Mouse (Mus musculus): ENCODE data around the gene Hax1. TPM values are rescaled to one million over a fixed set of nuclear protein-coding genes. Genes with fewer than 3 reads are reported as not detected.
A peak's percentile ranks its signal among the peaks of the same experiment; 100 is the strongest.

Hax1 gene
- polyA plus RNA-seq, 1 experiment from 2014 or later = 148 TPM

DNA sequence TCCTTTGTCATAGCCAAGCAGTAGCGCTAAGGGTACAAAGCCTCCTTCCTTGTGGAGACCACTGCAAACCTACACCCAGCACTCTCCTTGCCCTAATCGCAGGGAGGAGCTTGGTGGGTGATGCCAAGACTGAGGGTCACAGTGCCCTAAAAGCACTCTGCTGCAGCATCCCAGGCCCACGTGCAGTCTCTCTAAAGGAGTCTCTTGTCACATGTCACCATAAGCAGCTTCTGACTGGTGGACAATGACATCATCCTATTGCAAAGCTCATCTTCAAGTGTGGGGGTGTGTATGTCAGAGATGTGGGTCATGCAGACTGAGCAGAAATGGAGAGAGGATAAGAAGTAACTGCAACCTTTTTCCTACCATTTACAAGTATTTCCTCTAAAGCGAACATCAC is 39.1 kb downstream of the Hax1 start:
- Histone ChIP-seq H3K4me2 (replicated peaks) (peak overlapping the region; percentile 97), H3K27me3 (no peaks in the 10 kb centered on the region), H3K4me1 (replicated peaks) (peaks cover 48% of the 10 kb centered on the region), H3K9me3 (no peaks in the 10 kb centered on the region), H3K4me3 (replicated peaks) (peak overlapping the region; percentile 93), H3K27ac (0 out of 2 replicates have a peak overlapping the region, but pooled peaks have one; percentile 36), H3K9ac (replicated peaks) (peak overlapping the region; percentile 97), H3K36me3 (peaks cover 41% of the 10 kb centered on the region)
- no peak for ATAC-seq
- 68% methylated on average over 4 of the region's 4 CpGs for WGBS

DNA sequence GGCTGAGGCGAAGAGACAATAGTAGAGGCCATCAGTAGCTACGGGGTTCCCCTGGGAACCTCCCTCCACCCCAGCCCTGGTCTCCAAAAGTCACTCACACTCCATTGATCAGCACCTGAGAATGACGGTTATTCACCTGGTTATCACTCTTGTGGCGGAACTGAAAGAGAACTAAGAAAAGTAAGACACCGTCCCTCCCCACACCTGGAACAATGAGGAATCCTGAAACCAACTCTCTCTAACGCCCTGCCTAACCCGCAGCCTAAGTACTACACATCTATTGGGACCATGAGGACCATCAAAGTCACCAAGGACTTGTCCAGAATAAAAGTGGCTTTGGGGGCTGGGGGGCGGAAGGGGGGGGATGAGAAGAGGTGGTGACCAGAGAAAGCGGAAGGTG is 40.7 kb downstream of the Hax1 start:
- H3K4me2 ChIP-seq (replicated peaks) = no peak overlapping the region
- H3K9ac ChIP-seq (replicated peaks) = no peak overlapping the region
- no peak overlapping the region for H3K4me3 ChIP-seq (replicated peaks)
- peaks cover 56% of the 10 kb centered on the region for H3K36me3 ChIP-seq
- no peaks in the 10 kb centered on the region for H3K9me3 ChIP-seq
- WGBS = 95% methylated on average over 9 of the region's 9 CpGs
- ATAC-seq = no peak
- no peaks in the 10 kb centered on the region for H3K27me3 ChIP-seq
- no peak overlapping the region for H3K27ac ChIP-seq
- peaks cover 41% of the 10 kb centered on the region for H3K4me1 ChIP-seq (replicated peaks)

DNA sequence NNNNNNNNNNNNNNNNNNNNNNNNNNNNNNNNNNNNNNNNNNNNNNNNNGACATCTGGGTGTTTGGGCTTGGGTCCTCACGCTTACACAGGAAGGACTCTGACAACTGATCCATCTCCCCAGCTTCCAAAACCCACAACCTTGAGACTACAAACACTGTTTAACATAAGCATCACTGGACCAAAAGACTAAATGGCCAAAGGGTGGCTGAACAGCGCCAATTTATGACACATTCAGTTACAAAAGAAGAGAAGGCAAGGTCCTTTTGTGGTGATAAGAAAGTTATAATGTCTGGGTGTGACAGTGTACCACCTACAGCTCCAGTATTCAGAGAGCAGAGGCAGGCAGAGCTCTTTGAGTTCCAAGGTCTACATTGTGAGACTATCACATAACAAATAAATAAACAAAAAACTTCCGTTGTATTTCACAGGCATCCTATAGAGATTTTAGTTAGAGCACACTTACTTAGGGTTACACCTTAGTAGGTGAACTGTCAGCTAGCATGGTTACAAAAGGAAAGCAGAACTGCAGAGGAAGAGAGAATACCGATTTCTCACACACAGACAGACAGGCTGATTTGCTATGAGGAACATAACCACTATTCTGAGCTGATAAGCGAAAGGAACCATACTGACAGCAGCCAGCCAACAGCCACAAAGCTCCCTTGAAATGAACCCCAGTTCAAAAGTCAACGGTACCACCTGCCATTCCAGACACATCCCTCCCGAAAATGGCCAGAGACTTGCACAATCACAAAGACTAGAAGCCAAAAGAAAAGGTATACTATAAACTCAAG is 42.2 kb downstream of the Hax1 start:
- Histone ChIP-seq H3K36me3 (peaks cover 71% of the 10 kb centered on the region), H3K27ac (no peak overlapping the region), H3K9ac (replicated peaks) (no peak overlapping the region), H3K4me1 (replicated peaks) (peaks cover 30% of the 10 kb centered on the region), H3K4me2 (replicated peaks) (no peak overlapping the region), H3K9me3 (no peaks in the 10 kb centered on the region), H3K4me3 (replicated peaks) (no peak overlapping the region), H3K27me3 (no peaks in the 10 kb centered on the region)
- 97% methylated on average over 7 of the region's 7 CpGs for WGBS
- no peak for ATAC-seq

DNA sequence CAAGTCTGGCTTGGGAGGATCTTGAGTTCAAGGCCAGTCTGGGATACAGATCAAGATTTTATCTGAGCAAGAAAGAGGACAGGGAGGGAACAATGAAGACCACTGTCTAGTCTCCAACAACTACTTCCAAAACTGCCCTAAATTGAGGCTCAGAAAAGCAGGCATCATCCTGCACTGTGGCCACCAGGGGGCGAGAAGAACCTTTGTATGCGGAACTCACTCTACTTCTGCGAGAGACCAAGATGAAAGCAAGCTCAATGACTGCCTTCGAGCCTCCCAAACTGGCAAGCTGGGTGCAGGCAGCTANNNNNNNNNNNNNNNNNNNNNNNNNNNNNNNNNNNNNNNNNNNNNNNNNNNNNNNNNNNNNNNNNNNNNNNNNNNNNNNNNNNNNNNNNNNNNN is 45.2 kb downstream of the Hax1 start:
- ATAC-seq = no peak
- H3K36me3 ChIP-seq = peaks cover 95% of the 10 kb centered on the region
- H3K27ac ChIP-seq = no peak overlapping the region
- no peak overlapping the region for H3K4me3 ChIP-seq (replicated peaks)
- no peaks in the 10 kb centered on the region for H3K9me3 ChIP-seq
- peaks cover under 1% of the 10 kb centered on the region; the same call in 1 of the 2 replicates for H3K4me1 ChIP-seq (replicated peaks)
- H3K9ac ChIP-seq (replicated peaks) = no peak overlapping the region
- H3K27me3 ChIP-seq = no peaks in the 10 kb centered on the region
- H3K4me2 ChIP-seq (replicated peaks) = no peak overlapping the region
- WGBS = 5% methylated on average over 4 of the region's 4 CpGs

DNA sequence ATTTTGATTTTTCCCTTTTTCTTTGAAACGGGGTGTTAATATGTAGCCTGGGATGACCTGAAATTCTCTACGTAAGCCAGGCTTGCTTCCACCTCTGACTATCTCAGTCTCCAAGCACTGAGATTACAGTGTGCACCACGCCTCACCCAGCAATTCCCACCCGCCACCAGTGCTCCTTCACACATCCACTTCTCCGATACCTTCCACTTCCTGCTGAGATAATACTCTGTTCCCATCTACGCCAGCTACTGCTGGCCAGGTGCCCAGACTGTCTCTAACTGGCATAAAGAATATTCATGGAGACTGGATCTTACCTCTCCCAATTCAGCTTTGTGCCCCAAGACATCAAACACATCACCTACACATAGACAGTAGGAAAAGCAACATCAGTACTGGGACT is 49.9 kb downstream of the Hax1 start:
- Histone ChIP-seq H3K27me3 (no peaks in the 10 kb centered on the region), H3K27ac (no peak overlapping the region), H3K4me2 (replicated peaks) (no peak overlapping the region), H3K36me3 (peaks cover 99% of the 10 kb centered on the region), H3K4me3 (replicated peaks) (no peak overlapping the region), H3K4me1 (replicated peaks) (no peaks in the 10 kb centered on the region), H3K9ac (replicated peaks) (no peak overlapping the region), H3K9me3 (no peaks in the 10 kb centered on the region)
- no peak for ATAC-seq
- 97% methylated on average over 6 of the region's 6 CpGs for WGBS

DNA sequence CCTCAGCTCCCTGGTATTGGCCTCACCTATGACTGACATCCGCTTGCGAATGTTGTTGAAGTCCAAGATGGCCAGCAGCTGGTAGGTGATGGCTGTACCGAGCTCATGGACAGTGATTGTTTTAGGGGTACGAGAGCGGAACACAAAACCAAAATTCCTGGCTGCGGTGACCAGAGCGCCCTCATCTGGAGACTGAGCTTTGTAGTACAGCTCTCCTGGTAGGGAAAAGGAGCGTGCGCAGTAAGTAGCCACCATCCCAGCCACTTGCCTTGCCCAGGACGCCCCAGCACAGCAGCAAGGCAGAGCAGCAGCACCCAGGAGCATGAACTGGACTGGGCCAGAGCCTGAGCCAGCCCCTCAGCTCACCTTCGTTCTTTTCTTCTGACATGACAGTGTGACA is 50.6 kb downstream of the Hax1 start:
- WGBS = 90% methylated on average over 11 of the region's 11 CpGs
- Histone ChIP-seq H3K4me2 (replicated peaks) (no peak overlapping the region), H3K4me3 (replicated peaks) (no peak overlapping the region), H3K27me3 (no peaks in the 10 kb centered on the region), H3K36me3 (peaks cover 100% of the 10 kb centered on the region), H3K4me1 (replicated peaks) (no peaks in the 10 kb centered on the region), H3K9ac (replicated peaks) (no peak overlapping the region), H3K27ac (no peak overlapping the region), H3K9me3 (no peaks in the 10 kb centered on the region)
- ATAC-seq = no peak

Small RNAs within 50 kb of the gene (microRNA-seq; reads per million reads assigned to microRNA genes)
- gene Mir7669 = 0.62 reads per million

Other genes starting within 250 kb of the Hax1 start
- 31.8 and 32.3 TPM in 2 replicates for gene Chrnb2, start 234.1 kb downstream of the Hax1 start, polyA plus RNA-seq (2015; fragmentation: Nextera tagmentation; extraction: Ambion mirVana)
- gene Ube2q1, start 225.2 kb downstream of the Hax1 start, polyA plus RNA-seq (2015; fragmentation: Nextera tagmentation; extraction: Ambion mirVana) = 13.4 and 15.8 TPM in 2 replicates
- 1.1 and 1.6 TPM in 2 replicates for gene She, start 167.4 kb downstream of the Hax1 start, polyA plus RNA-seq (2015; fragmentation: Nextera tagmentation; extraction: Ambion mirVana)
- 0.44 and 0.46 TPM in 2 replicates for gene Il6ra, start 85.6 kb downstream of the Hax1 start, polyA plus RNA-seq (2015; fragmentation: Nextera tagmentation; extraction: Ambion mirVana)
- 11.7 and 12.6 TPM in 2 replicates for gene Atp8b2, start 35.3 kb downstream of the Hax1 start, polyA plus RNA-seq (2015; fragmentation: Nextera tagmentation; extraction: Ambion mirVana)
- gene 4933434E20Rik, start 52.9 kb upstream of the Hax1 start, polyA plus RNA-seq (2015; fragmentation: Nextera tagmentation; extraction: Ambion mirVana) = 241 and 251 TPM in 2 replicates
- gene Ubap2l, start 53.8 kb upstream of the Hax1 start, polyA plus RNA-seq (2015; fragmentation: Nextera tagmentation; extraction: Ambion mirVana) = 169 and 170 TPM in 2 replicates
- 396 and 421 TPM in 2 replicates for gene Tpm3, start 73.9 kb upstream of the Hax1 start, polyA plus RNA-seq (2015; fragmentation: Nextera tagmentation; extraction: Ambion mirVana)
- 0.34 and 0.45 TPM in 2 replicates for gene Nup210l, start 105.4 kb upstream of the Hax1 start, polyA plus RNA-seq (2015; fragmentation: Nextera tagmentation; extraction: Ambion mirVana)
- gene Rps27, start 214.9 kb upstream of the Hax1 start, polyA plus RNA-seq (2015; fragmentation: Nextera tagmentation; extraction: Ambion mirVana) = 1,033 and 1,129 TPM in 2 replicates
- gene Rab13, start 214.9 kb upstream of the Hax1 start, polyA plus RNA-seq (2015; fragmentation: Nextera tagmentation; extraction: Ambion mirVana) = 19.9 and 25.6 TPM in 2 replicates
- 90.2 and 97.6 TPM in 2 replicates for gene Jtb, start 232.8 kb upstream of the Hax1 start, polyA plus RNA-seq (2015; fragmentation: Nextera tagmentation; extraction: Ambion mirVana)
- 3.3 and 3.4 TPM in 2 replicates for gene Creb3l4, start 244.7 kb upstream of the Hax1 start, polyA plus RNA-seq (2015; fragmentation: Nextera tagmentation; extraction: Ambion mirVana)
- gene Slc39a1, start 249.4 kb upstream of the Hax1 start, polyA plus RNA-seq (2015; fragmentation: Nextera tagmentation; extraction: Ambion mirVana) = 57.0 and 60.9 TPM in 2 replicates

All from midbrain, embryonic 13.5 days (tissue).